Mouse (Mus musculus): Measurements from ENCODE around the gene Cdh4.

Cdh4 gene

GRCm38 (mm10) chr2:179442191-179442540 lies at the start of gene Cdh4:
TSS of gene Cdh4 (plus strand) at chr2:179442431.
- DNase-seq = peak; percentile 67 to 70

GRCm38 (mm10) chr2:179395442-179395841 lies 46.8 kb upstream of the Cdh4 start:
- DNase-seq = no peak

- DNase-seq = no peak
These were observed 42.5 kb upstream of the Cdh4 start for GRCm38 (mm10) chr2:179399645-179400249.

DNA sequence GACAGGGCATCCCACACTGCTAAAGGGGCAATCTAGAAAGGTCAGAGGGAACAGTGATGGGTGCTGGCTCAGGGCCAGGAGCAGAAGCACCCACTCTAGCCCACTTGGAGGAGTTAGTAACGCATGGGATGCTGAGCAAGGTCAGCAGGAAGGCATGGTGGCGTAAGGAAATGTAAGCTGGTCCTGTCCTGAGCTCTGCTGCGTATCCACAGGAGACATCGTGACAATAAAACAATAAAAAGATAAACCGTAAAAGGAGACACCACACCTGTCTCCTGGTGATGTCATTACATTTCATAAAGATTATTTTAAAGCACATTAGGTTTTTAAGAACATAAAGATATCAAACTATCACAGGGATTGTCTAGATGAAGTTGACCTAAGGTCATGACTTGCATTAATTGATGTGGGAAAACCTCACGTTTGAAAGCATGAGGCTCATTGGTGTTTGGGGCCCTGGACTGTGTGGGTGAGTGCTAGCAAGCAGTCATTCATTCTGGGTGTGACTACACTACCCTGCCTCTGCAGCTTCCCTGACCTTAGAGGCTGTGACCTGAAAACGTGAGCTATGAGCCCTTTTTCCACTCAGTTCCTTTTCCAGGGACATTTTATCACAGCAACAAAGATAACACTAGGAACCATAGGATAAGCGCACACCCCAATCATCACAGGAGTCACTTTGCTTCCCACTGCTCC lies 31.2 kb upstream of the Cdh4 start:
- DNase-seq = no peak

DNA sequence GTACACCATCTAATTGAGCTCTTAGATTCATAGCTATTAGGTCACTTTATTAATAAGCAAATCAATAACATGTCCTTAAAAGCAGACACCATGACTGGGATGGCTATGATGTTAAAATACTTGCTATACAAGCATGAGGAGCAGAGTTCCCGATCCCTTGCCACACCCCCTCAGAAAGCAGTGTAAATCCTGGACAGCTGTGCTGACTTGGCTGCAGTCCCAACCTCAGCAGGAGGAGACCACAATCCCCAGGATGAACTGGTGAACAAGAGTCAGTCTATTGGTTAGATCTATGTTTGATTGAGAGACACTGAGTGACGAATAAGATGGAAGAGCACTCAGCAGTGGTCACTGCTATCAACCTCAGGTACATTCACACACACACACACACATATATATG lies 29.3 kb upstream of the Cdh4 start:
- DNase-seq = no peak

DNA sequence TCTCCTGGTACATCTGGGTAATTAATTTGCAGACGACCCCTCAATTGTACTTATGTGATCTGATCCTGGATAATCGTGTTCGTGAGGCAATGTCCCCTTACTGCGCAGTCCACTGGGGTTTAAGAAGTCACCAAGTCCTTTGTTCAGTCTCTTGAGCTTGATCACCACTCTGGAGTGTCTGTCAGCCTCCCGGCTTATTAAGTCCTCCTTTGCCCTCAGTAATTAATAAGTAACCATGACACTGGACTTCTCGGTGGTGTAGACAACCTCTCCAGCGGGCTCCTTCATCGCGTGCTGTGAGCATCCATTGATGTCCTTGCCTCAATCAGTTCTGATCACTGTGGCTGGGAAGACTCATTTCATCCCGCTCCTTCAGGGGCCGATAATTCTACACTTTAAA lies 28.0 kb upstream of the Cdh4 start:
- no peak for DNase-seq

DNA sequence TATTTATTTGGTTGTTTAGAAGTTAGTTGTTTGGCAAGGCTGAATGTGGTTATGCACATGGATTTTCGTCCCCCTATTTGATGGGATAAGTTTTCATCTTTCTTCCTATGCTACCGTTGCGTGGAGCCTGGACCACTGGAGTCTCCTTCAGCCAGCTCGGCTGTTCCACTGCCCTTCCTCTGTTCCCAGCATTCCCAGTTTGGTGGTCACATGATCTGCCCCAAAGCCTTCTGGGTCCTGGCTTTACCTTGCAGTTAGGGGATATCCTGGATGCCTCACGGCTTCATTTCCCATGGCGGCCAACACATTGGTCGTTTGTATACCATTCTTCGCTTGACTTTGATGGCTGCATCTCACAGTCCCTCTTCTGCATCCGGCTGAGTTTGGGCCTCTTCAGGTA lies 27.5 kb upstream of the Cdh4 start:
- DNase-seq = no peak

- DNase-seq = no peak
These were observed 26.3 kb upstream of the Cdh4 start for GRCm38 (mm10) chr2:179415892-179416403.

- DNase-seq = no peak
These were observed 25.5 kb upstream of the Cdh4 start for GRCm38 (mm10) chr2:179416587-179417227.

DNA sequence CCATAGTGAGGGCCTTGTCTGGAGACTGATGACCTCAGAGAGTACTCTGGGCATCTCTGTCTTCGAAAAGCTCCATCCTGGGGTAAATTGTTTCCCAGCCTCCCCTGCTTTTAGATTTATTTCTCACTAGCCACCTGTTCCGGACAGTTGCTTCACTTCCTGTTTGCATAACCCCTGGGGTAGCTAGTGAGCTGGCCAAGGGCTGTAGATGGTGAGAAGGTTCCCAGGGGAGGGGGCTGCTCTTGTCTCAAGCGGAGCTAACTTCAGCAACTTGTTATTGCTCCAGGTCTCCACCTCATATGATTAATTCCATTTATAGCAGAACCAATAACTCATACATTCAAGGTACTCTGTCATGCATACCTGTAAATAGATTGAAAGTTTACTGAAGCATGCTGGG lies 16.6 kb upstream of the Cdh4 start:
- no peak for DNase-seq

GRCm38 (mm10) chr2:179428889-179429288 lies 13.3 kb upstream of the Cdh4 start:
- DNase-seq = no peak

DNA sequence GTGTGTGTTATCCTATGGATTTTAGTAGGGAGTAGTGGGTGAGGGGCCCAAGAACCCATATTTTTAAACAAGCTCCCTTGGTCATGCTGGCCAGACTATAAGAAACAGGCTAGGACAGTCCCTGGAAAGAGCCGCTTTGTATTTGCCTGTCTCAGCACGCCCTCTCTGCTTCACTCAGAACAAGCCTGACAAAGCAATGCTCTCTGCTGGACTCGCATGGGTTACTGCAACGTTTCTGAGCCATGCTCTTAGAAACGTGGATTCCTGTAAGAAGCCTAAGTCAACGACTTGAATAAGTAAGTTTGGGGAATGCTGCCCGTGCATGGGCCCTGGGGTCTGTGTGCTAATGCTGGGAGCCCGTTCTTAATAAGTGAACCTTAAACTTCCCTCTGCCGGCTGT lies 2.1 kb upstream of the Cdh4 start:
- DNase-seq = no peak

GRCm38 (mm10) chr2:179441086-179441485 lies 1.1 kb upstream of the Cdh4 start:
- DNase-seq = no peak

DNA sequence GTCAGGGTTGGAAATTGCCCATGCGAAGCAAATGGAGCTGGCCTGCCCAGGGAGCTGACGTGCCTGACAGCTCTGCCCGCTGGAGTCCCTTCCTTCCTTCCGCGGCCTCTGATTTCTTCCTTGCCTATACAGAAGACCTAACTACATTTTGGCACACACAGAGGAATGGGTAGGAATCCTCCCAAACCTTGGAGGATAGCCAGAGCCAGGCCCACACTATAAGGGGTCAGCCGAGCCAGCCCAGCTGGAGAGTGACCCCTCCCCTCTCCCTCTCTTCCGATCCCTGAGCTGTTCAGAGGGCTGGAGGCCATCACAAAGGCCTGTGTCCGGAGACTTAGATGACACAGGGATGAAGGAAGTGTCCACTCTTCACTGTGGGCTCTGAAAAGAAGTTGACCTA lies 514 bp upstream of the Cdh4 start:
- no peak for DNase-seq

DNA sequence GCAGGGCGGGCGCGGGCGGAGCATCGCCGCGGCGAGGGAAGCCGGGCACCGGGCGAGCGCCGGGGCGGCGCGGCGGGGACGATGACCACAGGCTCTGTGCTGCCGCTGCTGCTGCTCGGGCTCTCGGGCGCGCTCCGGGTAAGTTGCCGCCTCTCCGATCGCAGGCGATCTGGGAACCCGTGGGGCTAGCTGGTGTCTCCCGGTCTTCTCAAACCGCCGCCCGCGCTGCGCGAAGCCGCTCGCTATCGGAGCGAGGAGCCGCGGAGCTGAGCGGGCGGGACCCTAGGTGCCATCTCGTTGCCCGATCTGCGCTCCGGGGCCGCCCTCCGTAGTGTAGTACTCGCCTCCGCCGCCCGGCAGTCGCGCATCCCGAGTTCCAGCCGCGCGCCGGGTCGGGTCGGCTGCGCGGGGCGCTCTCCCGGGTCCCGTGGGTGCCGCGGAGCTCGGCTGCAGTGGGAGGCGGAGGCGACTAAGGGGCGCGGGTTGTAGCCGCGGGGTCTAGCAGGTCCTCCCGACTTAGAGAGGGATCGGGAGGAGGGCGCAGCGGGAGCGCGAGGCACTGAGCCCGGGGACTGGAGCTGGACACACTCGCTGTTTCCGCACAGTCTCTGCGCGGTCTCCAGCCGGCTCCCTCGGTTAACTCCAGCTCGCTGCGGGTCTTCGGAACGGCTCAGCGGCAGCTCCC lies 452 bp downstream of the Cdh4 start:
- DNase-seq = peak; percentile 10 to 20

DNA sequence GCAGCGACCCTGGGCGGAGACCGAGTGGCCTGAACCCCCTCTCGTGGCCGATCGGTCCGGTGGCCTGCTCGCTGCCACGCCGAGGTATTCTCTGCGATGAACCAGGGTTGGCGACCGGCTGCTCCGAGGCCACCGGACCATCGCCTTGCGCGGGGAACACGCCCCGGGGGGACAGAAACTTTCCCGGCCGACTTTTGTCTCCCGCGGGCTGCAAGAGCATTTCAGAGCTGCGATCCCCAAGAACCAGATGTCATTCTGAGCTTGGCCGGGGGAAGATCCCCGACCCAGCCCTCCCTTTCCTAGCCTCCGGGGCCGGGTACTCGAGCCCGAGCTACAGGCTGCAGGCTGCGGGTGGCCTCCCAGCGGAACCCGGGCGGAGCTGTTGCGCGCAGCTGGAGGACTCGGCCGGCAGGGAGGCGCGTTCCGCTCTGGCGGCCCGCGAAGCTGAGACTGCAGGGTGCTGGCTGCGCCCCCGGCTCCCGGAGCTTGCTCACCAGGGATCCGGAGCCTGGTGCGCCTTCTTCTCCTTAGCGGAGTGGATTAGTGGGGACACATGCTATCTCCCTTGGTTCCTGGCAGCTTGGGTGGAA lies 1.1 kb downstream of the Cdh4 start:
- peak; percentile 5 to 11 for DNase-seq

- no peak for DNase-seq
These were observed 1.7 kb downstream of the Cdh4 start for GRCm38 (mm10) chr2:179443959-179444358.

GRCm38 (mm10) chr2:179448256-179448655 lies 6.0 kb downstream of the Cdh4 start:
- no peak for DNase-seq

- DNase-seq = no peak
These were observed 6.8 kb downstream of the Cdh4 start for GRCm38 (mm10) chr2:179449018-179449417.

GRCm38 (mm10) chr2:179459196-179459595 lies 17.0 kb downstream of the Cdh4 start:
- no peak for DNase-seq

DNA sequence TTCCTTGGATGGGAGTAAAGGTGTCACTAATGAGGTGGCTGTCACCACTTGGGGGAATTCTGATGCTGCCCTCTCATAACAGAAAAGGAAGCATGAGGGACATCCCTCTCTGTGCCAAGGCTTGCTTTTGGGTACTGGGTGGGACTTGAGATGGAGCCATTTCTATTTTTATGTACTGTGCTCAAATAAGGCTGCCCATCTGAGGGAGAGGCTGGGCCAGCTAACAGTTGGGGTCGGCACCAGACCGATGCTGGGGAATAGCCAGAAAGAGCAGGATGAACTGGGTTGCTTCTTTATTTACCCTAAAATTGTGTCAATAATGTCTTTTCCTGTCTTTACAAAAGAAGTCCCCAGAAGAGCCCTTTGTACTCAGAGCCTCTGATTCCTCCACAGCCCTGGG lies 17.4 kb downstream of the Cdh4 start:
- no peak for DNase-seq

- no peak for DNase-seq
These were observed 21.3 kb downstream of the Cdh4 start for GRCm38 (mm10) chr2:179463514-179463913.

- DNase-seq = no peak
These were observed 25.7 kb downstream of the Cdh4 start for GRCm38 (mm10) chr2:179467839-179468445.

All from lung, adult 18-20 months (tissue).